Mouse (Mus musculus) Muller cell, postnatal 12 days (primary cell): ENCODE results near the gene Fbxw9.
"Not testable (repeated sequence)": the region's sequence is repeated elsewhere in the genome, so short reads cannot be mapped to it uniquely, and the experiment has no call there.

Source experiments
- DNase-seq: peaks from one replicate; pipeline ENCODE4 v3.0.0-alpha.2; 2015; ENCODE audit errors: inconsistent ontology term

Fbxw9 gene

DNA sequence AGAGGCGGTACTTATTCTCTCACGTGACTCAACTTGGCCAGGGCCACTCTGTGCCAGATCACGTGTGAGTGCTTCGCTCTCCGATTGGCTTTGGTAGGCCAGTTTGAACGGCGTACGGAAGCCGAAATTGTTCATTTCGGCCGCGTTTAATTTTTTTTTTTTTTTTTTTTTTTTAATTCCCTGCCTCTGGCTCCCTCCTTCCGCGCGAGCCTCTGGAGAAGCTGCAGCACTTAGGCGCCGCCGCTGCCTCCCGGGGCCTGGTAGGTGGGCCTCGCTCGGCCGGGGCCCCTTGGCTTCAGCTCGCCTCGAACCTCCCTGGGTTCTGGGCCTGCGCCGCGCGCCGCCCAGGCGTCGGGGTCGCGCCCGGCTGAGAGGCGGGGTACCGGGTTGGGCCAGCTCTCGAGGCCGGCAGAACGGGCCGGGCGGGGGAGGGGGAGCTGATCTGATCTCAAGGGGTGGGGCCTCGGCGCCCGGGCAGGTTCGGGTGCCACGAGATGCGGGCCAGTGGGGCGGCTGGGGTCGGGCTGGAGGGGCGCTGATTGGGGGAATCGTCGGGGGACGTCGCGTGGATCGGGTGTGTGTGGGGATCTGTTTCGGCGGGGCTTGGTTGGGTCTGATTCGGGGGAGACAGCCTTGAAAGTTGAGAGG, 23.0 kb upstream of the Fbxw9 start, which contains the start of gene Tnpo2:
TSS of gene Tnpo2 (plus strand) at position 198 of the 648 bp plus-strand sequence.
- DNase-seq = peak; percentile 98

DNA sequence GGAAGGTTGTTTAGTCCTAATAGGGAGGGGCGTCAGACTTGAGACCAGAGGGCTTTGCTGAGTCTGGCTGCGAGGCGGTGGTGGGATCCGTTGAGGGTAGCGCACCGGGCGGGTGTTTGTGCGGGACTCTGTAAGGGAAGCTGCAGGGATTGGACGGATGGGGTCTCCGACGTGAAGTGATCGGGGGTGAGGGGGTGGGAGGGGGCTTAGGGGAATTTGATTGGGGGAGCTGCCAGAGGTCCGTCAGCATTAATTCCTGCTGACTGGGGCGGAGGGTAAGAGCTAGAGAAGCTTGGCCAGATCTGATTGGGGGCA, 22.5 kb upstream of the Fbxw9 start:
- DNase-seq = no peak

DNA sequence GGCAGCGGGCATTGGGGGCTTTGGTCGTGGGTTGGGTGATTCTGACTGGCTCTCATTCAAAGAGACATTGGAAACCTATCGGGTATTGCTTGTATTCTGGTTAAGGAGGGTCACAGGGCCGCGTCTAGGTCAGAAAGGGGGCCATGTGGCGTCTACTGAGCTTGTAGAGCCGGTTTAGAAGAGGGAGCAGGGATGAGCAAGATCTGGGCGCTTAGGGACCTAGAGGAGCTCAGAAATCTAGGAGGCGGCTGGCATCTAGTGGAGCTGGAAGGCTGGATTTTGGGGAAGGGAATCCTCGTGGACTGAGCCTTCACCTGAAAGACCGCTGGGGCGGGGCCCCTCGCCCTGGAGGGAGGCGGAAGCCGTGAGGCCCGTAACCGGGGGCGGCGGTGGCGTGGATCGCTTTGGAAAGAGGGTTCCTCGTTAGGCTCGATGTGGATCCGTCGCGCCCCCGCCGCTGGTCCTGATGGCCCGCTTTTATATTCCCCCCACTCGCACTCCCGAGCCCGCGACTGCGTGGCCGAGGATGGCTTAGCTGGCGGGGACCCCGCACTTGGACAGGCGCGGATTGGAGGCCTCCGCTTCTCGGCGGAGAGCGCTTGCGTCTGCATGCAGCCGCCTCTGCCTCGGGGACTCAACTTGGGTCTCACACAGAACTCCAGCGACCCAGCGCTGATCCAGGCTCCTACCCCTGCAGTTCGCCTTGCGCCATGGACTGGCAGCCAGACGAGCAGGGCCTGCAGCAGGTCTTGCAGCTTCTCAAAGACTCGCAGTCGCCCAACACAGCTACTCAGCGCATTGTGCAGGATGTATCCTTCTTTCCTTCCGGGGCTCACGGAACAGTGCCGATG, 21.9 kb upstream of the Fbxw9 start:
- DNase-seq = peak; percentile 48

DNA sequence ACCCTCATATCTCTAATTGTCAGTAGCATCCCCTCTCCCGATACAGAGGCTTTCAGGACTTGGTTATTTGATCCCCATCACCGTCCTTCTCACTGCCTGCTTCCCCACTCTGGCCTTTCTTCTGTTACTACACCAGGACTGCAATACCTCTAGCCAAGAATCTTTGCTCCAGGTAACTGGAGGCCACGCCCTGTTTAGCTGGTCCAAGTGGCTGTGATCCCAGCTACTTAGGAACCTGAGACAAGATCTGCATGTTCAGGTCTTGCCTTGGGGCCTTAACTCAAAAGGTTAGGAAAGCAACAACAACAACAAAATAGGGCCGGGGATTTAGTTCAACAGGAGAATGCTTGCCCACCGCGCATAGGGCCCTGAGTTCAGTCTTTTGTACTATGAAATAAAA, 16.2 kb upstream of the Fbxw9 start:
- no peak for DNase-seq

DNA sequence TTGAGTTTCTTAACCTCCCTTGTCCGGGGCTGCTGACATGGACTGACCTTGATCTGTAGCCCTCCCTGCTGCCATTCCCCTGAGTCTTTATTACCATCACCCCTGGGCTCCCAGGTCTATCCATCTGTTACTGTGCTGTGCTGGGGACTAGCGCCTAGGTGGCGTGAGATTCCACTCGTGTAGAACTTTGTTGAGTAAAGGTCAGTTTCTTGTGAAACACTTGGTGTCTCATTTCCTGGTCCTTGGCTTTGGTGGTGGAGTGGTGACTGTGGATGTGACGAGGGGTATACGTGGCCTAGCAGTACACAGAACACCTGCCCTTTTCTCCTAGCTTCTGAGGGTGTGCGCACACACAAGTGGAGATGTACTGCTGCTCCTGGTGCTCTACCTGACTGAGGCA, 2.5 kb upstream of the Fbxw9 start:
- DNase-seq = no peak

DNA sequence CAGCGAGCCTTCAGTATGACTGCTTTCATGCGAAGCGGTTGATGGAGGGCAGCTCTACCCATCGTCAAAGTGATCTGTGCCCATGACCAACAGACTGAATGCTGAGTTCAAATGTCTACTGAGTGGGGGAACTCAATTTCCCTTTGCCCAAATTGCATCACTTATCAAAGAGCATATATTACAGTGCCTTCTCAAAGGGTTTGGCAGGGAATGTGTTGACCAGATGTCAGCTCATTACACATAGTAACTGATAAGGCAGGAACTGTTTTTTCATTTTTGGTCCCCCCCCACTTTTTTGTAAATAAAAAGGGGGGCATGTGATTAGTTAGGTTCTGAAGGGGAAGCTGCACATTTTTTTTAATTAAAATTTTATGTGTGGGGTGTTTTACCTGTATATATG, 2.7 kb downstream of the Fbxw9 start:
- DNase-seq = no peak

DNA sequence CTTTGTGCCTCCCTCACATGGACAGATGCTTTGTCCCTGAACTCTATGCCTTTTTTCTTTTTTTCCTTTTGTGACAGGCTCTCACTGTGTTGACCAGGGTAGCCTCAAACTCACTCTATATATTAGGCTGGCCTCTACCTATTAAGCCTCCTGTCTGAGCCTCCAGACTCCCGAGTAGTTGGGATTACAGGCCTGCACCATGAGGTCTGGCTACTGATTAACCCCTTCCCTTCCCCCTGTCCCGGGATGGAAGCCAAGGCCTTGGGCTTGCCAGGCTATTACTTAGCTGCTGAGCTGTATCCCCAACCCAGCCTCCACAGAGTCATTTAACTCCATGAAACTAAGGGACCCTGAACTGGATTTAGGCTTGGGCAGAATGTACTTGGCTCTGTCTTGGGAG, 5.4 kb downstream of the Fbxw9 start:
- no peak for DNase-seq

DNA sequence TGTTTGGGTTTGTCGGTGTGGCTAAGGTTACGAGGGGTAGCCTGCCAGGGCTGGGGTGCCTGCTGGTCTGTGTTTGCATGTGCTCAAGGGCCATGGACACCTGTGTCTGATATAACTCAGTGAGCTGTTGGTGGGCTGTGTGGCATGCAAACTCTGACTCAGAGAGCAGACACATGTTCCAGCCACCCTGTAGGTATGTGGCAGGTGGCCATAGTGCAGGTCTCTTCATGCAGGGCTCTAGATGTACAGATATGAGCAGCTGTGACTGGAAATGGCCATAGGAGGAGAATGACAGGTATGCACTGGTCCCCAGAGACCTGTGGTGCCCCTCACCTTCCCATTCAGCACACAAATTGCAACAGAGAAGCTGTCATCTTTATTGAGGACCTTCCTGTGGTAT, 7.3 kb downstream of the Fbxw9 start:
- DNase-seq = no peak

DNA sequence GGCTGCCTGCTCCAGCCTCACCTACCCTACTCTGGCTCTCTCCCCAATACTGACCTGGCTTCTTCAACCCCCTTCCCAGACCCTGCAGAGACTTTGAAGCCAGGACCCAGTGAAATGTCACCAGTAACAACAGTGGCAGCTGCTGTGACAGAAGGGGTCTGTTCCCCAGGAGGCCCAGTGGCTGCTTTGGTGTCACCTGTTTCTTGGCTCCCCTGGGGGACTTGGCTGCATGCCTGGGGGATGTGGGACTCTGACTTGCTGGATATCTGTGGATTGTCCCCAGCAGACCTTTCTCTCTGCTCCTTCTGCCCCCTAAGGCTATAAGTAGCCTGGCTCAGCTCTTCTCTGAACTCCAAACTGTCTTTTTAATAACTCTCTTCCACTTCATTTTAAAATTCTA, 8.1 kb downstream of the Fbxw9 start, which contains the start of gene Gm5741:
TSS of gene Gm5741 (minus strand) at position 1 of the 400 bp plus-strand sequence.
- DNase-seq = no peak

DNA sequence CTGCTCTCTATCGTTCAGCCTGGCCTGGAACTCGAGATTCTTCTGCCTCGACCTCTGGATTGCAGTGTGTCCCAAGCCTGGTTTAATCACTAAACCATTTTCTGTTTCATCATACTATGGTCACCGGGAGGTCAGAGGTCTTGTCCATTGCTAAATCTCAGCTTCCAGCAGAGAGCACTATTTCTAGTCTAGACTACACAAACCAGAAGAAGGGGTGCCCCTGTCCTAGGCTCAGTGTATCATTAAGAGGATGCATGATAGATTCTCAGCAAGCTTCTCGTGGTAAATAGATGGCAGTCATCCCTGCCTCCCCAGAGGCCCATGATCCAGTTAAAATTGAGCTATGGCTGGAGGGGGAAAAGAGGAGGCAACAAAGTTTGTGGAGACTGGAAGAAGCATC, 11.2 kb downstream of the Fbxw9 start:
- DNase-seq = no peak

DNA sequence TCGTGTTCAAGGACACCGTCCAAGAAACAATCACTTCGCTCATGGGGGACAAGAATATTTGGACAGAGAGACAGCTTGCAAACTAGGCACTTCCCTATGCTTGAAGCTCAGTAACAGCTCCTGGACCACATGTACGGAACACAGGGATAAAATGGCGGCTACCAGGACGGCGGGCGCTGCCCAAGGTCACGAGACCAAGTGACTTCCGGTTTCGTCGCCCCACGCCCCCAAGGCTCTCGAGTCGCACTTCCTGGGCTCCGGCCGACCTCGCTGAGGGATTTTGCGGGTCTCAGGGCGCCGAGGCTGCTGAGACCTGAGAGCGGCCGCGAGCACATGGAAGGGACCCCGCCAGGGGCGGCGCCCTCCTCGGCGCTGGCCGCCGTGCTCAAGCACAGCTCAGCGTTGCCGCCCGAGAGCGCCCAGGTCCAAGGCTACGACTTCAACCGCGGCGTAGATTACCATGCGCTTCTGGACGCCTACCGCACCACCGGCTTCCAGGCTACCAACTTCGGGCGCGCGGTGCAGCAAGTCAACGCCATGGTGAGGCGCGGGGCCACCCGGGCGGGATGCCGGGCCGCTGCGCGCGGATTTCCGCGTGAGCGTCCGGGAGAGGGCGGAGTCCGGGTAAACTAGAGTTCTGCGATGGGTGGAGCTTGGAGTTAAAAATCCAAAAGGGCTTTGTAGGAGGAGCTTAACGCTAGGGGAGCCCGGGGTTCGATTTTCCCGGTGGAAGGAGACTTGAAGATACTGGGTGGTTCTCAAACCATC, 11.8 kb downstream of the Fbxw9 start, which contains the start of gene Dhps:
TSS of gene Dhps (plus strand) at position 244 of the 768 bp plus-strand sequence.
- peak; percentile 91 for DNase-seq

DNA sequence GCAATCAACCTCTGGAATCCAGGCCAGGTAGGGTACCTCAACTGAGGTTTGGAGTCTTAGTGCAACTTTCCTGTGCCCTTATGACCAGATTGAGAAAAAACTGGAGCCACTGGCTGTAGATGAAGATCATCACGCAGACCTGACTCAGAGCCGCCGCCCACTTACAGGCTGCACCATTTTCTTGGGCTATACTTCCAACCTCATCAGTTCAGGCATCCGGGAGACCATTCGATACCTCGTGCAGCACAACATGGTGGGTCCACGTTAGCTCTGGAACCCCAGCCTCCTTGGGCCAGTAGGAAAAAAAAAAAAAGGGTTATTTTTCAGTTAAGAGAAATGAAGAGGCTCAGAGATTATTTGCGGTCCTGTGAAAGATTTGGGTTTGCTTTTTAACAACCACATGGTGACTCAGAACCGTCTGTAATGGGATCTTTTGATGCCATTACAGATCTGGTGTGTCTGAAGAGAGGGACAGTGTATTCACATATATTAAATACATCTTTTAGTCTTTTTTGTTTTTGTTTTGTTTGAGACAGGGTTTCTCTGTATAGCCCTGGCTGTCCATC, 12.6 kb downstream of the Fbxw9 start:
- no peak for DNase-seq

DNA sequence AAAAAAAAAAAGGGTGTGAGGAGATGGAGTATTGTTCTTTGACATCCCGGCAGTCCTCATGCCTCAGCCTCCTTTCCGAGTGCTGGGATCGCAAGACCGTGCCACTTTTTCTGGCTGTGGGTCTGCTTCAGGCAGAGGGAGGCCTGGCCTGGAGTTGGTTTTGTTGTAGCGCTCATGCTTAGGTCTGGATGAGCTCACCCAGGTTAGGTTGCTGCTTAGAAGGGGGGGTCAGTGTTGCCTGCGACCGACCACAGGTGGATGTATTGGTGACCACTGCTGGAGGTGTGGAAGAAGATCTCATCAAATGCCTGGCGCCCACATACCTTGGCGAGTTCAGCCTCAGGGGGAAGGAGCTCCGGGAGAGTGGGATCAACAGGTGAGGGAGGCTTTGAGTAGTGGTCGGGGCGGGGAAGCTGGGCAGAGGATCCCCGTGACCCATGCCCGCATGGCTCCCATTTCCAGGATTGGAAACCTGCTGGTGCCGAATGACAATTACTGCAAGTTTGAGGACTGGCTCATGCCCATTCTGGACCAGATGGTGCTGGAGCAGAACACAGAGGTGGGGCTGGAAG, 13.3 kb downstream of the Fbxw9 start:
- DNase-seq = no peak

DNA sequence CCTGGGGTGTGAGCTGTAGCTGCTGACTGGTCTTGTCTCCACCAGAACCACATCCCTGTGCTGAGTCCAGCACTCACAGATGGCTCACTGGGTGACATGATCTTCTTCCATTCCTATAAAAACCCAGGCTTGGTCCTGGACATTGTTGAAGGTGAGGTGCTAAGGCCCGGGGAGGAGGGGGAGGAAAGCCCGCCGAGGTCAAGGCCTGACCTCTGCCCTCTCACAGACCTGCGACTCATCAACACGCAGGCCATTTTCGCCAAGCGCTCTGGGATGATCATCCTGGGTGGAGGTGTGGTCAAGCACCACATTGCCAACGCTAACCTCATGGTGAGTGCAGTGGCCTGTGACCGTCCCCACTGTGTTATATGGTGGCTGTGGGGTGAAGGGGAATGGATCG, 14.3 kb downstream of the Fbxw9 start:
- DNase-seq = no peak

DNA sequence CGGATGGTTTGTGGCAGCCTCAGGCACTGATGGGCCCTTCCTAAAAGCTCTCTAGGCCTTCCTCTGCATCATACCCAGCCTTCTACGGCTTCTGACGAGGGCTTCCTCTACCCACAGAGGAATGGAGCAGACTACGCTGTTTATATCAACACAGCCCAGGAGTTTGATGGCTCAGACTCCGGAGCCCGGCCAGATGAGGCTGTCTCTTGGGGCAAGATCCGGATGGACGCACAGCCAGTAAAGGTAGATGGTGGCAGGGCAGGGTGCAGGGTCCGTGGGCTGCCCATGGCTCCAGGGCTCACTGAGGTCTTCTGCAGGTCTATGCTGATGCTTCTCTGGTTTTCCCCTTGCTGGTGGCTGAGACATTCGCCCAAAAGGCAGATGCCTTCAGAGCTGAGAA, 14.8 kb downstream of the Fbxw9 start:
- DNase-seq = no peak

DNA sequence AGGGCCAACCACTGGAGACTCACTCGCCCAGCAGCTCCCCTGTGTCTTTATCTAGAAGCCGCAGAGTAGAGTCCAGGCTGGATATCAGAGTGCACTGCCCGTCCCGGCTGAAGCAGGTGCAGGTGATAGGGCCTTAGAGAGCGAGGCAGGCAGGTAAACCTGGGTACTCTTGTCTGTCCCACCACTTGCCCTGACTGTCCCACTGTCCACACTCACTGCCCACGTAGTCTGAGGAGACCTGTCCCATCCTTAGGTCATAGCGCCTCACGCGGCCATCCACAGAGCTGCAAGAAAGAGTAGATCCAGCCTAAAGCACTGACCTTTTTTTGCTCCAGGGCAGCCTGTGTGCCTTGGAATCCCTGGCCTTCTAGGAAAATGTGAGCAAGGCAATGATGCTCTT, 16.1 kb downstream of the Fbxw9 start:
- DNase-seq = peak; percentile 24

DNA sequence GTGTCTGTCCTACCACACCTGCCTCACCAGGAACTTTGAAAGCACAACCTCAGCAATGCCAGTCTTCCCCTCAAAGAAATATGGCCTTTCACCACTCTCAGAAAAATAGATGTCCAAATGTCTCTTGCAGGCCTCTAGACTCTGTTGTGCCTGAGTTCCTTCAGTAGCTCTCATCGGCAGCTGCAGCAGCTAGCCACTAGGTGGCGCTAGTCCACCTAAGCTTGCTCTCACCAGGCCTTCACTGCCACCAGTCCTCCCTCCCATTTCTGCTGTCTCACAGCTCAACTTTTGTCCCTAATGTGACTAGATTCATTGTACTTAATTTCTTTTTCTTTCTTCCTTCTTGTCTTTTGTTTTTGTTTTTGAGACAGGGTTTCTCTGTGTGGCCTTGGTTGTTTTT, 17.1 kb downstream of the Fbxw9 start:
- peak; percentile 53 for DNase-seq

DNA sequence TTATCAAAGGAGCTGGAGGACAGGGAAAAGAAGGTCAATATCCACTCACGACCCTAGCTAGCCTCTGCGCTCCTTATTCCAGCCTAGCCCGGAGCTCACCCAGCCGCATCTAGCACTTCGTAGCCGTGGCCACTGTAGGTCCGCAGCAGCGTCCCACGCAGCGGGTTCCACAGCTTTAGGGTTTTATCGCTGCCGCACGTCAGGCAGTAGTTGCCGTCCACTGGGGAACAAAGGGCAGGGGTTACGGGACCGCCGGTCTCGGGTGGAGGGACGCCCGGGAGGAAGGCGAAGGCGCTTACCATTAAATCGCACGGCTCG, 20.3 kb downstream of the Fbxw9 start:
- no peak for DNase-seq

DNA sequence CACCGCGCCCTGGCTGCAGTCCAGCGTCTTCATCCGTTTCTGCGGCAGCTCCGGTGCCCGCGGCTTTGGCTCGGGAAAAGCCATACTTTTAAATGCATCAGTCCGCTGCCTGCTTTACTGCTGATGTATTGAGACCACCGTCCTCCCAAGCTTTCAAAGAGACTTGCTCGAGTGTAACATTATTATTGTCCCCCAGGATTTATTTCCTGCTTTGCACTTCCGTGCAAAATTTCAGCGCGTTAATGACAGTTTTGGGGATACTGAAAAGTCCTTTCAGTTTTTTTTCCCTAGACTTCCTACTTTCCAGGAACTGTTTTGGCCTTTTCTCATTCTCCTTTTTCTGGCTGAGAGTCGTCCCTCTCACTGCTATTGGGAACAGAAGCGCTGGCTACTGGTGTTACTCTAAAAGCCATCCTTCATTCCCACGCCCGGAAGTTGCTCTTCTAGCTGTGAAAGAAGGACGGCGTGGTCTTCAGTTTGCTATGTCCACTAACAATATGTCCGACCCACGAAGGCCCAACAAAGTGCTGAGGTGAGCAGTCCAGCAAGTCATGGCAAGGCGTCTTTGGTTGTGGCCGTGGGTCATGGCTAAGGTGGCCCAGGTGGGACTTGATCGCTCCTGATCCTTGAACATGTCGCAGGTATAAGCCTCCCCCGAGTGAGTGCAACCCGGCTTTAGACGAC, 20.8 kb downstream of the Fbxw9 start, which contains the start of gene Wdr83os:
TSS of gene Wdr83os (plus strand) at position 209 of the 684 bp plus-strand sequence.
- peak; percentile 69 for DNase-seq

DNA sequence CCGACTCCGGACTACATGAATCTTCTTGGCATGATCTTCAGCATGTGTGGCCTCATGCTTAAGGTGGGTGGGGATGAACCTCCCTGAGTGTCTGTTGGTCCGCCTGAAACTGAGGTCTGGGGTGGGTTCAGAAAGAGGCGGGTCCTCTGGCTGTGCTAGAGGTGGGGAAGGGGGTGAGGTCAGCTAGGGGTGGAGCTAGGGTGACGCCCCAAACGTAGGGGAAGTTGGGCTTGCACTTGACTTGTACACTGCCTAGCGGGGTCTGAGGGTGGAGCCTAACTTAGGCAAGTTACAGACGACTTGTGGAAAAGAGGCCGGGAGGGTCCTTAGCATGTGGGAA, 21.3 kb downstream of the Fbxw9 start, which contains the start of gene Wdr83:
TSS of gene Wdr83 (minus strand) at position 91 of the 340 bp plus-strand sequence.
- peak; percentile 58 for DNase-seq

DNA sequence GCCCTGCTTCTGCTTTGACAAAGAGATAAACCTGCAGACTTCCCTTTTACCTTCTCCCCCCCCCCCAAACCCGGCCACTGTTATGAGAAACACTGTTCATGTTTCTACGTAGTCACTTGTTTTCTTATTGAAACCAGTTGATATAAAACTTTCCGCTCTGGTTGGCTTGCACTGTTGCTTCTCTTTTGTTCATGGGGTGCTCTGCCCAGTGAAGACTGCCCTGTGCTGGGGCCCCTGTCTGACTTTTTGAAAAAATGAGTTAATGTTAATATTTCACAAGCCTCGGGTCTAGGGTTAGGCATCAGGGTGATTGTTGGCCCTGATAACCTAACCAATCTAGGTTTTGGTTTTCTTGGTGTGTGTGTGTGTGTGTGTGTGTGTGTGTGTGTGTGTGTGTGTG, 22.3 kb downstream of the Fbxw9 start:
- DNase-seq = not testable (repeated sequence)
